Mouse (Mus musculus) MEL (cell line): ENCODE data around the gene Cdc7. TPM values are rescaled to one million over a fixed set of nuclear protein-coding genes. Genes with fewer than 3 reads are reported as not detected.

Source experiments
- DNase-seq: peaks from one replicate; pipeline ENCODE4 v3.0.0; 2011; ENCODE audit warnings: low read depth, low spot score
- H3K27ac ChIP-seq: 2 replicates; pipeline ENCODE4 v1.5.1; 2012; ENCODE audit warnings: low read depth, mild to moderate bottlenecking, control low read depth, low read length, moderate library complexity; ENCODE audit not compliant: control insufficient read depth
- H3K27me3 ChIP-seq, 2 experiments: fragments of 150-350 bp in 1 of 2; sonication (generic) in 1 of 2; 2 replicates each; pipeline ENCODE4 v1.6.1; 2012; ENCODE audit warnings: low read length in 2 of 2, mild to moderate bottlenecking in 2 of 2, improper control_type of control experiment in 1 of 2, moderate library complexity in 1 of 2; ENCODE audit not compliant: insufficient read depth in 2 of 2, control insufficient read depth in 1 of 2
- H3K36me3 ChIP-seq, 2 experiments: 2 replicates each; pipeline ENCODE4 v1.6.1; 2012 to 2014; ENCODE audit warnings: low read length in 2 of 2, improper control_type of control experiment in 1 of 2, inconsistent platforms in 1 of 2, mild to moderate bottlenecking in 1 of 2; ENCODE audit not compliant: insufficient read depth in 2 of 2, control insufficient read depth in 1 of 2
- H3K4me1 ChIP-seq, 2 experiments: fragments of 150-350 bp in 1 of 2; sonication (generic) in 1 of 2; 2 replicates each; pipeline ENCODE4 v1.6.1; 2012; ENCODE audit warnings: low read length in 2 of 2, improper control_type of control experiment in 1 of 2, mild to moderate bottlenecking in 1 of 2; ENCODE audit not compliant: insufficient read depth in 2 of 2, control insufficient read depth in 1 of 2
- H3K4me3 ChIP-seq, 2 experiments: fragments of 150-350 bp in 1 of 2; sonication (generic) in 1 of 2; 2 replicates each; pipeline ENCODE4 v1.5.1; 2012; ENCODE audit warnings: low read depth in 2 of 2, low read length in 2 of 2, mild to moderate bottlenecking in 2 of 2, moderate library complexity in 2 of 2, control low read depth in 1 of 2, improper control_type of control experiment in 1 of 2; ENCODE audit not compliant: control insufficient read depth in 1 of 2, insufficient read depth in 1 of 2
- H3K79me2 ChIP-seq: 2 replicates; pipeline ENCODE4 v1.6.1; 2012; ENCODE audit warnings: mild to moderate bottlenecking, low read length, moderate library complexity; ENCODE audit not compliant: control insufficient read depth, poor library complexity, insufficient read depth
- H3K9ac ChIP-seq: 2 replicates; pipeline ENCODE4 v1.6.1; 2012; ENCODE audit warnings: low read depth, mild to moderate bottlenecking, control low read depth, low read length, moderate library complexity; ENCODE audit not compliant: control insufficient read depth, poor library complexity, severe bottlenecking
- H3K9me3 ChIP-seq: fragments of 150-350 bp; sonication (generic); replicated peaks from 2 replicates; pipeline ENCODE4 v1.6.1; 2012; ENCODE audit warnings: mild to moderate bottlenecking, low read length, improper control_type of control experiment, moderate library complexity; ENCODE audit not compliant: insufficient read depth
- CTCF ChIP-seq, 3 experiments: IDR thresholded peaks in 2 of 3; conservative IDR thresholded peaks in 1 of 3; 2 replicates each; pipeline ENCODE4 v1.5.1; 2011 to 2012; ENCODE audit warnings: low read length in 3 of 3, low read depth in 2 of 3, mild to moderate bottlenecking in 2 of 3, improper control_type of control experiment in 1 of 3, inconsistent platforms in 1 of 3, mixed read lengths in 1 of 3, moderate library complexity in 1 of 3; ENCODE audit not compliant: control insufficient read depth in 1 of 3, insufficient read depth in 1 of 3, poor library complexity in 1 of 3, severe bottlenecking in 1 of 3
- ELF1 ChIP-seq: IDR thresholded peaks from 2 replicates; pipeline ENCODE4 v1.6.1; 2014; ENCODE audit warnings: low read depth, mild to moderate bottlenecking, inconsistent platforms, low read length, improper control_type of control experiment, moderate library complexity
- ETS1 ChIP-seq: IDR thresholded peaks from 2 replicates; pipeline ENCODE4 v1.6.1; 2012; ENCODE audit warnings: low read depth, mild to moderate bottlenecking, inconsistent platforms, low read length, improper control_type of control experiment, moderate library complexity
- HCFC1 ChIP-seq: IDR thresholded peaks from 2 replicates; pipeline ENCODE4 v1.6.1; 2012; ENCODE audit warnings: low read depth, mild to moderate bottlenecking, inconsistent platforms, low read length, improper control_type of control experiment, moderate library complexity
- MAFK ChIP-seq: IDR thresholded peaks from 2 replicates; pipeline ENCODE4 v1.6.1; 2011; ENCODE audit warnings: low read depth, mild to moderate bottlenecking, low read length, improper control_type of control experiment, borderline replicate concordance
- MAZ ChIP-seq: IDR thresholded peaks from 2 replicates; pipeline ENCODE4 v1.6.1; 2012; ENCODE audit warnings: low read depth, mild to moderate bottlenecking, inconsistent platforms, low read length, improper control_type of control experiment
- MXI1 ChIP-seq: IDR thresholded peaks from 2 replicates; pipeline ENCODE4 v1.6.1; 2011; ENCODE audit warnings: mild to moderate bottlenecking, low read depth, low read length, improper control_type of control experiment
- MYB ChIP-seq: IDR thresholded peaks from 2 replicates; pipeline ENCODE4 v1.6.1; 2011; ENCODE audit warnings: mild to moderate bottlenecking, low read depth, low read length, improper control_type of control experiment
- MYC ChIP-seq: IDR thresholded peaks from 2 replicates; pipeline ENCODE4 v1.6.1; 2011; ENCODE audit warnings: low read depth, mild to moderate bottlenecking, low read length, improper control_type of control experiment, moderate library complexity
- POLR2A ChIP-seq, 2 experiments: IDR thresholded peaks; 2 replicates each; pipeline ENCODE4 v1.6.1; 2011 to 2012; ENCODE audit warnings: low read length in 2 of 2, mild to moderate bottlenecking in 2 of 2, control low read depth in 1 of 2, improper control_type of control experiment in 1 of 2, low read depth in 1 of 2, moderate library complexity in 1 of 2; ENCODE audit not compliant: control insufficient read depth in 1 of 2, insufficient read depth in 1 of 2, poor library complexity in 1 of 2
- POLR2AphosphoS2 ChIP-seq: IDR thresholded peaks from 2 replicates; pipeline ENCODE4 v1.6.1; 2011; ENCODE audit warnings: low read length, improper control_type of control experiment
- SMC3 ChIP-seq: IDR thresholded peaks from 2 replicates; pipeline ENCODE4 v1.6.1; 2011; ENCODE audit warnings: low read depth, low read length, improper control_type of control experiment
- TCF12 ChIP-seq: IDR thresholded peaks from 2 replicates; pipeline ENCODE4 v1.6.1; 2014; ENCODE audit warnings: low read depth, mild to moderate bottlenecking, inconsistent platforms, low read length, improper control_type of control experiment, moderate library complexity
- UBTF ChIP-seq: IDR thresholded peaks from 2 replicates; pipeline ENCODE4 v1.6.1; 2012; ENCODE audit warnings: low read depth, mild to moderate bottlenecking, inconsistent platforms, low read length, improper control_type of control experiment, moderate library complexity, borderline replicate concordance; ENCODE audit not compliant: insufficient read depth
- USF1 ChIP-seq: IDR thresholded peaks from 2 replicates; pipeline ENCODE4 v1.6.1; 2014; ENCODE audit warnings: low read depth, mild to moderate bottlenecking, inconsistent platforms, low read length, improper control_type of control experiment, moderate library complexity
- USF2 ChIP-seq, 2 experiments: IDR thresholded peaks; 2 replicates each; pipeline ENCODE4 v1.6.1; 2011 to 2012; ENCODE audit warnings: improper control_type of control experiment in 2 of 2, low read length in 2 of 2, borderline replicate concordance in 1 of 2, inconsistent platforms in 1 of 2, low read depth in 1 of 2, mild to moderate bottlenecking in 1 of 2; ENCODE audit not compliant: insufficient read depth in 1 of 2
- ZC3H11A ChIP-seq: IDR thresholded peaks from 2 replicates; pipeline ENCODE4 v1.6.1; 2012; ENCODE audit warnings: low read depth, mild to moderate bottlenecking, inconsistent platforms, low read length, improper control_type of control experiment
- ZNF384 ChIP-seq: IDR thresholded peaks from 2 replicates; pipeline ENCODE4 v1.6.1; 2012; ENCODE audit warnings: low read depth, mild to moderate bottlenecking, inconsistent platforms, low read length, improper control_type of control experiment
- polyA plus RNA-seq, 2 experiments: library from polyadenylated mRNA; stranded (reverse) in 1 of 2; unstranded in 1 of 2; fragments of >175 nt in 1 of 2; fragments of >200 nt in 1 of 2; gene quantifications; 2 replicates each; pipeline versions ENCODE4 v1.2.1 to v1.2.4; 2012; ENCODE audit warnings: low replicate concordance in 2 of 2, low read depth in 1 of 2; ENCODE audit not compliant: insufficient read length in 2 of 2, insufficient read depth in 1 of 2, missing spikeins in 1 of 2
- total RNA-seq: library from RNA; depleted of rRNA; stranded (reverse); fragments of 300-350 nt; gene quantifications from 2 replicates; pipeline ENCODE4 v1.2.3, GENCODE M21; 2012

Cdc7 gene
- total and polyA plus RNA-seq, 3 experiments = 19.6 to 21.4 TPM; not detected in 1

GRCm38 (mm10) chr5:107023951-107024350 lies 59.8 kb downstream of the Cdc7 start:
- TF ChIP-seq TCF12 = no peak
- Histone ChIP-seq H3K27ac (no peak overlapping the region), H3K4me3 (no peak overlapping the region), H3K27me3 (no peaks in the 10 kb centered on the region), H3K79me2 (no peaks in the 10 kb centered on the region), H3K36me3 (no peaks in the 10 kb centered on the region), H3K9ac (no peak overlapping the region), H3K9me3 (no peaks in the 10 kb centered on the region), H3K4me1 (no peaks in the 10 kb centered on the region)
- no peak for DNase-seq

- Histone ChIP-seq H3K4me1 (no peaks in the 10 kb centered on the region), H3K79me2 (no peaks in the 10 kb centered on the region), H3K27me3 (no peaks in the 10 kb centered on the region), H3K36me3 (no peaks in the 10 kb centered on the region), H3K4me3 (no peak overlapping the region), H3K27ac (no peak overlapping the region), H3K9ac (no peak overlapping the region), H3K9me3 (no peaks in the 10 kb centered on the region)
- TF ChIP-seq USF1 = no peak
- no peak for TF ChIP-seq SMC3
- DNase-seq = no peak
Measured at GRCm38 (mm10) chr5:107025371-107025770, 61.2 kb downstream of the Cdc7 start.

GRCm38 (mm10) chr5:107025809-107026208 lies 61.7 kb downstream of the Cdc7 start:
- TF ChIP-seq MYB = no peak
- TF ChIP-seq UBTF = no peak
- no peak for TF ChIP-seq CTCF (IDR thresholded peaks at IDR 0.05 in 2 of 3, conservative IDR thresholded peaks at IDR 0.05 in 1 of 3; ENCODE audit: control insufficient read depth in 1 of 3, insufficient read depth in 1 of 3, low read depth in 2 of 3, low read length in 3 of 3, poor library complexity in 1 of 3, severe bottlenecking in 1 of 3)
- no peak for TF ChIP-seq ETS1
- no peak for TF ChIP-seq ELF1
- no peak for TF ChIP-seq POLR2AphosphoS2
- no peak for TF ChIP-seq MAZ
- no peak for TF ChIP-seq ZNF384
- TF ChIP-seq MYC = no peak
- no peak for TF ChIP-seq POLR2A (IDR thresholded peaks at IDR 0.05; ENCODE audit: control insufficient read depth in 1 of 2, insufficient read depth in 1 of 2, low read depth in 1 of 2, low read length in 2 of 2, poor library complexity in 1 of 2)
- TF ChIP-seq USF2 (IDR thresholded peaks at IDR 0.05; ENCODE audit: borderline replicate concordance in 1 of 2, insufficient read depth in 1 of 2, low read depth in 1 of 2, low read length in 2 of 2) = no peak
- TF ChIP-seq MXI1 = no peak
- no peak for TF ChIP-seq ZC3H11A
- no peak for TF ChIP-seq MAFK
- TF ChIP-seq HCFC1 = no peak
- TF ChIP-seq, all 39 proteins: peak for 0
- Histone ChIP-seq H3K9ac (no peak overlapping the region), H3K4me3 (no peak overlapping the region), H3K9me3 (no peaks in the 10 kb centered on the region), H3K27ac (no peak overlapping the region), H3K4me1 (no peaks in the 10 kb centered on the region), H3K79me2 (no peaks in the 10 kb centered on the region), H3K36me3 (no peaks in the 10 kb centered on the region), H3K27me3 (no peaks in the 10 kb centered on the region)
- no peak for DNase-seq
